Mouse (Mus musculus): ENCODE data around the gene Vmn1r27. TPM values are rescaled to one million over a fixed set of nuclear protein-coding genes. Genes with fewer than 3 reads are reported as not detected.

The Vmn1r27 gene
- not detected in 2 replicates for polyA plus RNA-seq (2012; rRNA removed)

DNA sequence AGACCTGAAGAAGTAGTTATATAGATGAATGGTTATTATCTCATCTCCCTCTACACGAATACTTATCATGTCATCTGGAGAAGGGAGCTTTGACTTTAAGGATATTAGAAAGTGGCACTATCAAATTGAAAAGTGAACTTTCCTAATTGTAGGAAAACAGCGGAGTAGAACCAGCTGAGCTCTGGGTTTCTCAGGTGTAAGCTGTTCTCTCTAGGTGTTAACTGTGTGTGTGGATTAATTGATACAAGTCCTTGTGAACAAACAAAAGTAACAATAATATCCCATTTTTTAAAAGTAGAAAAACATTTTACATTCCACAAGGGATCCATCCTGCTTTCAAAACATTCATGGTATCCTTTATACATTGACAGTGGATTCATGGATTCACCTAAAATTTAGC is at the start of gene Vmn1r27:
Vmn1r27 (minus strand) TSS at position 101 of the 400 bp plus-strand sequence.

GRCm38 (mm10) chr6:58261737-58262136 is 43.1 kb upstream of the Vmn1r27 start, which contains the start of gene Vmn1r28:
Vmn1r28 (plus strand) TSS chr6:58262037.

Other genes starting within 250 kb of the Vmn1r27 start
- gene Vmn1r25, start 238.0 kb downstream of the Vmn1r27 start, polyA plus RNA-seq (2012; rRNA removed), result not detected in 2 replicates
- gene Vmn1r26, start 203.7 kb downstream of the Vmn1r27 start, polyA plus RNA-seq (2012; rRNA removed), result not detected in 2 replicates
- not detected in 2 replicates for gene Vmn1r28, start 43.2 kb upstream of the Vmn1r27 start, polyA plus RNA-seq (2012; rRNA removed)
- gene Vmn1r29, start 82.7 kb upstream of the Vmn1r27 start, polyA plus RNA-seq (2012; rRNA removed), result not detected in 2 replicates
- 0.05 TPM in 1 of 2 replicates, not detected in the other for gene Vmn1r30, start 224.6 kb upstream of the Vmn1r27 start, polyA plus RNA-seq (2012; rRNA removed)

Measured in central nervous system, embryonic 14 days (tissue).